Mouse (Mus musculus): Measurements from ENCODE around the gene Pygm.
A peak's percentile ranks its signal among the peaks of the same experiment; 100 is the strongest.

Pygm gene

GRCm38 (mm10) chr19:6354030-6354429, 30.2 kb upstream of the Pygm start:
- DNase-seq = no peak

- no peak for DNase-seq
These were observed 22.9 kb upstream of the Pygm start for GRCm38 (mm10) chr19:6361291-6361690.

GRCm38 (mm10) chr19:6363091-6363410, 21.1 kb upstream of the Pygm start:
- DNase-seq = no peak

- peak; percentile 100 for DNase-seq
These were observed 20.6 kb upstream of the Pygm start, which contains the start of gene Sf1 for GRCm38 (mm10) chr19:6363411-6364240. Sf1 (plus strand) TSS chr19:6363690.

- peak; percentile 92 for DNase-seq
These were observed 19.9 kb upstream of the Pygm start for GRCm38 (mm10) chr19:6364317-6364725.

GRCm38 (mm10) chr19:6364842-6365241, 19.4 kb upstream of the Pygm start:
- no peak for DNase-seq

GRCm38 (mm10) chr19:6370175-6370574, 14.0 kb upstream of the Pygm start:
- no peak for DNase-seq

- no peak for DNase-seq
These were observed 11.8 kb upstream of the Pygm start for GRCm38 (mm10) chr19:6372433-6372832.

- peak; percentile 46 for DNase-seq
These were observed 10.4 kb upstream of the Pygm start for GRCm38 (mm10) chr19:6373539-6374400.

- DNase-seq = no peak
These were observed 9.6 kb upstream of the Pygm start for GRCm38 (mm10) chr19:6374571-6374970.

GRCm38 (mm10) chr19:6375423-6376254, 8.6 kb upstream of the Pygm start:
- DNase-seq = no peak

GRCm38 (mm10) chr19:6376255-6376564, 8.0 kb upstream of the Pygm start:
- no peak for DNase-seq

- DNase-seq = no peak
These were observed 7.6 kb upstream of the Pygm start for GRCm38 (mm10) chr19:6376643-6377042.

GRCm38 (mm10) chr19:6377327-6378040, 6.7 kb upstream of the Pygm start:
- no peak for DNase-seq

GRCm38 (mm10) chr19:6380411-6381166, 3.6 kb upstream of the Pygm start:
- DNase-seq = no peak

- no peak for DNase-seq
These were observed 3.0 kb upstream of the Pygm start for GRCm38 (mm10) chr19:6381238-6381637.

- DNase-seq = no peak
These were observed 1.8 kb upstream of the Pygm start for GRCm38 (mm10) chr19:6382323-6382924.

- no peak for DNase-seq
These were observed 729 bp upstream of the Pygm start for GRCm38 (mm10) chr19:6383470-6383869.

GRCm38 (mm10) chr19:6384954-6385353, 755 bp downstream of the Pygm start:
- DNase-seq = no peak

- no peak for DNase-seq
These were observed 1.2 kb downstream of the Pygm start for GRCm38 (mm10) chr19:6385419-6385818.

GRCm38 (mm10) chr19:6385821-6386220, 1.6 kb downstream of the Pygm start:
- no peak for DNase-seq

Measured in right cerebral cortex, postnatal 25 days (tissue).